Mouse (Mus musculus) thymus, postnatal 36 days (tissue): ENCODE data around the gene Ap5z1.

Experiments
- DNase-seq, 2 experiments: peaks; one replicate each; pipeline ENCODE4 v3.0.0; 2022; ENCODE audit warnings: mixed read lengths in 2 of 2

The Ap5z1 gene

DNA sequence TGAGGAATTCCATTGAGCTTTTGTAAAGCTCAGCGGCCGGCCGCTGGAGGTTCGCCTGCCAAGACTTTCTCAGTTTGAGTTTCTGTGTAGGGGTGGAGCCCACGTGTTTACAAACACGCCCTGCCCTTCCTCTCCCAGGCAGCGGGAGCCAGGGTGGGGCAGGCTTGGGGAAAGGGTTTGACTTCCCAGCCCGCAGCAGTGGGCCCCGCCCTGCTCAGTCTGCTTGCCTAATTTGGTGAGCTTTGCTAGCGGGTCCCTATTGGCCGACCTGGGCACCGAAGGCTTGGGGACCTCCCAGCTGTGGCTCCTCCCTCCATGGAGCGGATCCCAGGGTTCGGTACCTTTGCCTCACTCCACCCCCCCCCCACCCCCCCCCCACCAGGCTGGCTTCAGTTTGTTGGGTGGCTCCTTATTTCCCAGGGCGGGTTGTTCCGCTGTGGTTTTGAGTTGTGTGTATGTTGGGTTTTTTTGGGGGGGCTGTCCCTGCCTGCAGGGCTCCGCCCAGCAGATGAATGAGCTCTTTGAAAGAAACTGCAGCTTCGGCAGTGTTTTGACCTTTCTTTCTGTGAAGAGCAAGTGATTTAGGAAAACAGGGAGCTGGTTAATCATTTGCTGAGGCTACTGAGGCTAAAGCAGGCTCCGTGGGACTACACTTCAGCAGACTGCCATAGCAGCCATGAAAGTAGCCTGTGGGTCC lies 23.1 kb upstream of the Ap5z1 start:
- peak; percentile 86 to 92 for DNase-seq

DNA sequence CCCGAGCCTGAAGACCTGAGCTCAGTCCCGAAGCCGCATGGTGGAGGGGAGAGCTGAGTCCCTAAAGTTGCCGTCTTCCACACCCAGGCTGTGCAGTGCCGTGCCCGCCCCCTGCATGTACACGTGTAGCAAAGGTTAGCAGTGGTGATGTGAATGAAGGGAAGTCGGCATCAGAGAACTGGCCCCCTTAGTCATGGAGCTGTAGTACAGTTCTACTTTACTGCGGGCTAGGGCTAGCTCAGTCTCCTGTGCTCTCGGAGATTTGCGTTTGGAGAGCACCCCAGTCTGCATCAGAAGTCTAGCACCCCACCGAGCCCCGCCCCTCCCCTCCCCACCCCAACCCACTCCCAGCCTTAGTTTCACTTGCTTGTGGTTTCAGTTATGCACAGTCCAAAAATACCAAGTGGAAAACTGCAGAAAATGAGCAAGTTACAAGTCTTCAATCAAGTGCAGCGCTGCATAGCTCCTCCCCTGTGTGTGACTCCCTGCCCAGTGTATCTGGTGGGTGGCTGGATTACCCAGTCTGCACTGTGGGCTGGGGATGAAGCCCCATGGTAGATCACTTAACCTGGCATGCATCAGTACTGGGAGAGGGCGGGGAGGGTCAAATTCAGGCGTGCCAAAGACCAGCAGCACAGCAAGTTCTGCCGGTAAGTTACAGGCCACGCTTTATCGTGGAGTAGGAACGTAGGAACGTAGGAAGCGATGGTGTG lies 22.3 kb upstream of the Ap5z1 start:
- peak; percentile 45 to 59 for DNase-seq

DNA sequence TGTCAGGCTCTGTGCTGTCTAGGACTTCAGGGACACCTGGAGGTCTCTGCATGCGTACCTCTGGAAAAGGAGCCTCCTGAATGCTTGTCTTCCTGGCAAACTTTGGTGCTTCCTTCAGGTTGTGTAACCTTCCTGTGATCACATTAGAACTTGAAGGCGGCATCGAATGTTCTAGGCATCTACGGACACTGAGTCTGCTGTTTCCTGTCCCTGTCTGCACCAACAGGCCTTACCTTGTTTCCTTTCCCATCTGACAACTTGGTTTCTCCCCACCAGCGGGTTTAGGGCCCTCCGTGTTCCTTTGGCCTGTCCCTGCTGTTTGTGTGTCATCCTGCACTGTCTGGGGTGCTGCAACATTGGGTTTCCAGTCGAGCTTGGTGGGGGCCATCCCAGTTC lies 21.7 kb upstream of the Ap5z1 start:
- DNase-seq = no peak

DNA sequence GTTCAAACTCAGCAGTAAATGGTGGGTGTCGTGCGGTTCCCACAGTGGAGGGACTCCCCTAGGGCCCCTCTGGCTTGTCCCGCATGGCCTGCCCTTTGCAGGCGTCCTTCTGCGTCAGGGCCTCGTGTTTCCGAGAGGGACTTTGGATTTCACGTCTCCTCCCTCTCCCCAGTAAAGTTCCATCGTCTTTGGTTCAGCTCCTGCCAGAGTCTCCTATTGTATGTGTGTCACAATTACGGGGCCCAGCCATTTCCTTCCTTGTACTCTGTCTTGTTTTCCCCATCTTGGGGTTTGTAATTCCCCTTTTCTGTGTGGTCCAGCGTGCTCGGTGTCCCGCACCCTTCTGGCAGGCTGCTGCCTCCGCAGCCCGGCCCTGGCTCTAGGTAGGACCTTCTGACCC lies 20.2 kb upstream of the Ap5z1 start:
- DNase-seq = no peak

DNA sequence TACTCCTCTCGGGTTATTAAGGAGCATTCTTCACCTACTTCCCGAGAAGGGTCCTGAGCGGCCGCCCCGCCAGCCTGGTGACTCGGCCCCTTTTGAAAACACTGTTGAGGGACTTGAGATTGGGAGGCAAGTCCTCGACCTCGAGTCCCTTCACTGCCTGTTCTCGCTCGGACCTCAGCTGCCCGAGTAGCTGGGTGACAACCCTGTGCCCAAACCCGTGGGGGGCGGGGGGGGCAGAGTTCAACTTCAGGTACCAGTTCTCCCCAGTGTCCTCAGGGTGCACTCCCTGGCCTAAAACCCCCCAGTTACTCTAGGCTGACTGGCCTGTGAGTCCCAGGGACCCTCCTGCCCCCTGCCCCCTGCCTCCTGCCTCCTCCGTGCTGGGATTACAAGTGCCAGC lies 19.8 kb upstream of the Ap5z1 start:
- no peak for DNase-seq

DNA sequence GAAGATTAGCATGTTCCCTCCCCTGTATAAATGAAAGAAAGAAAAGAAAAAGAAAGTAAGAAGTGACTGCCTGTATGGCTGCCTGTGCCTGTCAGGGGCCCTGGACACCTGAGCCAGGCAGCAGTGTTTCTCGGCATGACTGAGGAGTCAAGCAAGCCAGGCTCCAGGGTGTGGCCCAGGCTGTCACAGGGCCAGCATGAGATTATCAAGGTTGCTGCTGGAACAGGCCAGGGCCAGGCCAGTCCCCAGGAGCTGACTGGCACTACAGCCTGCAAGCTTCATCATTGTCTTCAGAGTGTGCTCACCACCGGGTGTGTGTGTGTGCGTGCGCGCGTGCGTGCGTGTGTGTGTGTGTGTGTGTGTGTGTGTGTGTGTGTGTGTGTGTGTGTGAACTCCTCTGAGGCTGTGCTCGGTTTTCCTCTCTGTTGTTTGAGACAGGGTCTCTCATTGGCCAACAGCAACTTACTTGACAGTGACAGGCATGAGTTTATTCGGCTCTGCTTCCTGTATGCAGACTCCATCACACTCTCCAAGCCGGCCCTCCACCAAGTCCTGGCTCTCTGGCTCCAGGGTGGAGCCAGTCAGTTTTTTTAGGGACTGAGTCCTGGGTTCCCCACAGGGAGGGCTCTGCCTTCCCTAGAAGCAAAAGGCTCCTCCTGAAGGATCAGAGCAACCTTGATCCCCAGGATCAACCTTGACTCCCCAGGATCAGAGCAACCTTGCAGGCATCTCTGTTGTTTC lies 18.8 kb upstream of the Ap5z1 start:
- no peak for DNase-seq

DNA sequence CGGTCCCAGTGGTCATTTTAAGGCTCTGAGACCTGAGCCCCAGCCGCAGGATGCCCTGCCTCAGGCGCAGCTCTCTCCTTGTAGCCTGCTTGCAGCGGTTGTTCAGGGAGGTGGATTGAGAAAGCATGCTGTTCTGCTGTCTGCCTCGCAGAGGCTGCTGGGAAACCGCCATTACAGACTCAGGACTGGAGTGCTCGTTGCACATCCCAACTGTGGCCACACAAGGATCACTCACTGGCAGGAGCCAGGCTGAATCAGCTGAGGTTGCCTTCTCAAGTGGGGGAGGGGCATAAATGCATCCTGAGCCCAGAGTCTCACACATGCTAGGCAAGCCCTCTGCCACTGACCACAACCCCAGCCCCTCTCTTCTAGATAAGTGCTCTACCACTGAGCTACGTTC lies 18.0 kb upstream of the Ap5z1 start:
- no peak for DNase-seq

DNA sequence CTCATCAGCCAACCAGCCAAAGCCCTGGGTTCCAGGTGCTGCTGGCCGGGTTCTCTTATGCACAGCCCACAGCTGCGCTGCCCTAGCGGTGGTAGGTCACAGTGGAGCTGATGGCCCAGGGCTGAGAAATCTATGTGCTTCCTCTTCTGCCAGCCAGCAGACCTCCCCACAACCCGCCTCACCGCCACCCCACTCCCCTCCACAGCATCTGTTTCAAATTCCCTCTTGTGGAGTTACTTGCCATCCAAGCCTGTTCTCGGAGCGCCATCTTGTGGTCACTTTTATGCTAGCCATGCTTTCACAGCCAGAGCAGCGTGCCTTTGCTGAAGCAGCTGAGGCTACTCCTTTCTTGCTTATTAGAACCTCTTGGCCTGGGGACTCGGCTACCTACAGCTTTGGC lies 15.7 kb upstream of the Ap5z1 start:
- DNase-seq = peak; percentile 85 to 88

DNA sequence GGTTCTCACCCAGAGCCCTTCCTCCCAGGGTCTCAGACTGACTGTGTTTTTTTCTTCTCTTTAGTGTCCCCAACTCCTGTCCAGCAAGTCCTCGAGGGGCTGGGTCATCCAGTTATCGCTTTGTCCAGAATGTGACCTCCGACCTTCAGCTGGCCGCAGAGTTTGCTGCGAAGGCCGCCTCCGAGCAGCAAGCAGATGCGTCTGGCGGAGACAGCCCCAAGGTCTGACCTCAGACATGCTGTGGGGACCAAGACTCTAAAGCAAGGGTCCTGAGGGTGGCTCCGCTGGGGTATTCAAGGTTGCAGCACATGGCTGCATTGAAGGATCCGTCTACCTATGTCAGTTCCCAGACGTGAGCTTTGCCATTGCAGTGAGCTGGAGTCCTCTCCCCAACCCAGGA lies 15.1 kb upstream of the Ap5z1 start:
- no peak for DNase-seq

DNA sequence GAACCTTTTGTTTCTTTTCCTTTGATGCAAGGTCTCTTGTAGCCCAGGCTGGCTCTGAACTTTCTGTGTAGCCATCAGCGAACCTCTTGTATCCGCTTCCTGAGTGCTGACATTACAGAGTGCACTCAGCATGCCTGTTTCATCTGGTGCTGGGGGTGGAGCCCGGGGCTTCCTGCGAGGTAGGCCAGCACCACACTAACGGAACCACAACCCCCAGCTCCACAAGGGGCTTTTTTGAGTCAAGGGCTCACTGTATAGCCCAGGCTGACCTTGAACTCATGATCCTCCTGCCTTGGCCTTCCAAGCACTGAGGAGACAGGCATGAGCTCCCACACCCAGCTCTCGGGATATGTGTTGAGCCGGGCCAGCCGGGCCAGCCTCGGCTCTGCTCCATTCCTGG lies 12.9 kb upstream of the Ap5z1 start:
- DNase-seq = no peak

DNA sequence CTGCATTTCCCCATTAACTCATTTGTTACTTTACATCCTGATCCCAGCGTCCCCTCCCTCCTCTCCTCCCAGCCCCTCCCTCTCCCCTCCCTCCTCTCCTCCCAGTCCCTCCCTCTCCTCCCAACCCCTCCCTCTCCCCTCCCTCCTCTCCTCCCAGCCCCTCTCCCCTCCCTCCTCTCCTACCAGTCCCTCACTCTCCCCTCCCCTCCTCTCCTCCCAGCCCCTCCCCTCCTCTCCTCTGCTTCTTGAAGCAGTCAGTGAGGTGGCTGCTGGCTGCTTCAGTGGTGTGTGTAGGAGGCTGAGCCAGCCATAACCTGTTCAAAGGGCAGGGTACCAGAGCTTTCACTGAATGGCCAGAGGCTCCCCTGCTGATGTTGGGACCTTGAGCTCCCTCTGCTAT lies 12.0 kb upstream of the Ap5z1 start:
- no peak for DNase-seq

DNA sequence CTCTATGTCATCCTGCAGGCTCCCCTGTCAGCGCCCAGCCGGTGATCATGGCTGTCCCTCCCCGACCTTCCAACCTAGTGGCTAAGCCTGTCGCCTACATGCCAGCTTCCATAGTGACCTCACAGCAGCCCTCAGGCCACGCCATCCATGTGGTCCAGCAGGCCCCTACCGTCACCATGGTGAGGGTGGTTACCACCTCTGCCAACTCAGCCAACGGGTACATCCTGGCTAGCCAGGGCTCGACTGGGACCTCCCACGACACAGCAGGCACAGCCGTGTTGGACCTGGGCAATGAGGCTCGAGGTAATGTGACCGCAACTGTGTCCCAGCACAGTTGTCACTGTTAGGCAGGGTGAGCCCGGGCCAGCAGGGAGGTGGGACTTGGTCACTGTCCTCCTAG lies 10.0 kb upstream of the Ap5z1 start:
- DNase-seq = no peak

DNA sequence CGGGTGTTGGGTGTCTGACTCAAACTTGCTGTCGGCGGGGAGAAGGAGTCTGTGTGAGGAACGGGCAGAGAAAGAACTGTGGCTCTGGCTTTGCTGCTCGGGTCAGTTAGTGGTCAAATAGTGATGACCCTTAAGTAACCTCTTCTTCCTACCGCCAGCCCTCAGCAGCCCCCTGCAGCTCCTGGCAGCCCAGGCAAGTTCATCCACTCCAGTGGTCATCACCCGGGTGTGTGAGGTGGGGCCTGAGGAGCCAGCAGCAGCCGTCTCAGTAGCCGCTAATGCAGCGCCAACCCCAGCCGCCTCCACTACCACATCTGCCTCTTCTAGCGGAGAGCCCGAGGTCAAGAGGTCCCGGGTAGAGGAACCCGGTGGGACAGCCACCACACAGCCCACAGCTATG lies 7.4 kb upstream of the Ap5z1 start:
- DNase-seq = no peak

DNA sequence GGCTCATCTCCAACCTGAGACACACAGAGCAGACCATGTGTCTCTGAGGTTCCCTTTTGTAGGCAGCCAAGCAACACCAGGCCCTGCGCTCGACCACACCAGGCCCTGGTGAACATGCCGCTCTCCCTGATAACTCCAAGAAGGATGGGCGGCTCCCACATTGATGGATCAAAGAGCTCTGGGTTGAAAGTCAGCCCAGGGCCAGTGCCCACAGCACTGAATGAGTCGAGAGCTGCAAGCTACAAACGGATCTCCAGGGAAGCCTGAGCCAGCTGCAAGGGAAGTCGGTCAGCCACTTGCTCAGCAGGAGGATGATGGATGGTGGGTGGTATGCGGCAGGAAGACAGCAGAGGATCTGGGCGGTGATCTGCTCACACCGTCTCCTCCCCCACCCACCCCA lies 6.4 kb upstream of the Ap5z1 start:
- DNase-seq = no peak

DNA sequence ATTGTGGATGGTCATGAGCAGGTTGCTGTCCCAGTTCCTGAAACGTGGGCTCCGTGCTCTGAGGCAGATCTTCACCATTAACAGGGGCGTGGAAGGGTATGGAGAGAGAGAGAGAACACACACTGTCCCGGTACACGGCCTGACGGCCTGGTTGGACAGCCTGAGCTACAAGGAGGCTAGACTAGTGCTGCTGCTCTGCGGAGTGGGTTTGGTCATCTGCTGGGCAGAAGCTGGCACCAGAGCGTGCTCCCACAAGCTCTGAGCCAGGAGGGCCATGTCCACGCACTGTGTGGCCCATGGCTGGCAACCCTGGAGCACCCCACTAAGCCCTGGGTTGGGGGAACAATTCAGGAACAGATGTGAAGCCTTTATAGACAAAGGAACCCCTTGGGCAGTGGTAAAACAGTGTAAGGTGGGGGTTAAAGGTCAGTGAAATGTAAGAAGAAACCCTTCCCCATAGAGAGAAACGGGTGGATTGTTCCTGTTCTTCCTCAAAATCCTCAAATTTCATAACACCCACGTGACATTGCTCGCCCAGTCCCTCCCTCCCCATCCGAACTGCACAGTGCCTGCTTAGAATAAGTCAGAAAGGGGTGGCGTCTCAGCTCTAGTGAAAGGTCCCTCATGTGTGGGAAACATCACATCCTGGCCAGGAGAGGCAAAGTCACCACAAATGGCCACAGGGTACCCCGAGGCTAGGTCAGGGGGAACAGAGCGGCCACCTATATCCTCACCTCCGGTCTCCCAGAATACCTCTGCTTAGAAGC lies 4.8 kb upstream of the Ap5z1 start:
- DNase-seq = no peak

DNA sequence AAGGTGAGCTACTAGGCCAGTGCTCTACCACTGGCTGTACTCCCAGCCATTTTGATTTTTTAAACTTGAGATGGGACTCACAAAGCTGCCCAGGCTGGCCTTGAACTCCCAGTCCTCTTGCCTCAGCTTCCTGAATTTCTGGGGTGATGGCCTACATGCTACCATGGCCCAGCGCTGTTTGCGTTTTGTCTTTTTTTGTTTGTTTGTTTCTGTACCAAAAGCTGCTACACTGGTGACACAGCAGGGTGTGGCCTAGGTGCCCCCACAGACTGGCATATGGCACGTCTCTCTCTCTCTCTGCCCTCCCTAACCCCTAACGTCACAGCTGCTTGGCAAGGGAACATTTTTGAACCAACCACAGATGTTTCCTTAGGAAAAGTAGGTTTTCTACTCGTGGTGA lies 3.9 kb upstream of the Ap5z1 start:
- no peak for DNase-seq

DNA sequence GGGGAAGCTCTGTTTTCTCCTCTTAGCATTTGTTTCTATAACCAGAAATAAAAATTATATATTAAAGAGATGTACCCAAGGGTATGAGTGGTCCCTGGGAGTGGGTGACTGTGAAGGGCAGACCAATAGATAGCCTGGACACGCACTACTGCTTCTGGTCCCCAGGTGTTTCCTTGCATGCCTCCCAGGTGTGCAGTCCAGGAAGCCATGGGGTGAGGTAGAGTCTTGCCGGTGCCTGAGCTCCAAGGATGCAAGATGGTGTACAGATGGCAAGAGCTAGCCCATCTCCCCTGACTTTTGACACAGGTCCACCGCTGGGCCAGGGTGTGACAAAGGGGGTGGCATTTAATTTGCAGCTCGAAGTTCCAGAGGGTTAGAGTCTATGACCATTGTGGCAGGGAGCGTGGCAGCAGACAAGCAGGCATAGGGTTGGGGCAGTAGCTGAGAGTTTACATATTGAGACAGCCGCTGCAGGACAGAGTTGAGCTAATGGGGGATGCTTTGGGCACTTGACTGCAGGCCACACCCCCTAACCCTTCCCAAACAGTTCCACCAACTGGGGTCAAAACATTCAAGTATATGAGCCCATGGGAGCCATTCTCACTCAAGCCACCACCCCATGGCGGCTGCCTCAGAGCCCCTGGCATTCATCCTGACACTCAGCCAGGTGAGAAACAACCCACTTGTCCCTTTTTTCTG lies 1.7 kb upstream of the Ap5z1 start:
- DNase-seq = no peak

DNA sequence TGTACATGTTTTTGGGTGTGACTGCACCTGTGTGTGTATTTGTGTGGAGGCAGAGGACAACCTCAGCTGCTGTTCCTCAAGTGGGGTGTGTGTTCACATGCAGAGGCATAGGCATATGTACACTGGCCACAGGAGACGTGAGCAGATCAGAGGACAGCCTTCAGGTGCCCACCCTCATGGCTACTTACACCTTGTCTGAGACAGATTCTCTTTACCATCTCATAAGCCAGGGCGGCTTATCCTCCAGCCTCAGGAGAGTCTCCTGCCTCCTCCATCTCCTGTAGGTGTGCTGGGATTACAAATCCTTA lies 1.1 kb upstream of the Ap5z1 start:
- DNase-seq = no peak

DNA sequence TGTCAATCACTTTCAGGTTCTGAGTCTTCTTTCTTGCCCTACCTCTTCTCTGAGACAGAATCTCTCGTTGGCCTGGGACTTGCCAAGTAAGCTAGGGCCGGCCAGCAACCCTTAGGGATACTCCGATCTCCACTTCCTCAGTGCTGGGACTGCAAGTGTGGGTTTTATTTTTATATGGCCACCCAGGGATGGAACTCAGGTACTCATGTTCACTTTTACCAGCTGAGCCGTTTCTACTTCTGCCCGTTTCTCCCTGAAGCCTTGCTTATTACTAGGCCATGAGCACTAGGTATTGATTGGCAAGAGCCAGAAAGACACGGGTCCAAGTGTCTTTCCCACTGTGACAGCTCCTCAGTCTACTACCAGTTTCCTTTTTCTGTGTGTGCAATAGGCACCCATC lies 733 bp upstream of the Ap5z1 start:
- no peak for DNase-seq

DNA sequence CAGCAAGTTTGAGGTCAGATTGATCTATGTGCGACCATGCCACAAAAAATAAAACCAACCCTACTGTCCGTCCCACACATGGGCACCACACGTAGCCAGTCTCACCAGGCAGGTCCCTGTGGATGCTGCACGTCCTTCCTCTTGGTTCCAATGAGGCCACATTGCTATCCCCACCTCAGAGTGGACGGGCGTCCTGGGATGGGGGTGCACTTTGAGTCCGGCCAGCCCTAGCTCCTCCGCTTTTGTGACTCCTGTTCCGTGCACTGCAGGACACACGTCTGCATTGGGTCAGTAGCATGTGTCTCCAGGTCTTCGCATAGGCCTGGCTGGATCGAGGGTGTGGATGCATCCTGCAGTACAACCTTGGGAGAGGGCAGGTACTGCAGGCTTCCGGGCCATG lies 4.6 kb downstream of the Ap5z1 start:
- no peak for DNase-seq

DNA sequence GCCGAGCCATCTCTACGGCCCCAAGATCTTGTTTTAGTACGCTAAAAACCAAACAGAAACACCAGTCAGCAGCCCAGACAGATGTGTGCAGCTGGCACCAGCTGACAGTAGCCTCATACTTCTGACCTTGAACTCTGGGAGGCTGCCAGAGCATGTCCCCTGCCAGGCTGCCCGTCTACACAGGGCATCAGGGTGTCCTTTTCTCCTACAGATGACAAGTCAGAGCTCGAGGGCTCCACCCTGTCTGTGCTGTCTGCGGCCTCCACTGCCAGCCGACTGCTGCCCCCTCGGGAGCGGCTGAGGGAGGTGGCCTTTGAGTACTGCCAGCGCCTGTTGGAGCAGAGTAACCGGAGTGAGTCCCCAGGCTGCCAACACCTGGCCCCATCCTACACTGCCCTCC lies 6.1 kb downstream of the Ap5z1 start:
- no peak for DNase-seq

DNA sequence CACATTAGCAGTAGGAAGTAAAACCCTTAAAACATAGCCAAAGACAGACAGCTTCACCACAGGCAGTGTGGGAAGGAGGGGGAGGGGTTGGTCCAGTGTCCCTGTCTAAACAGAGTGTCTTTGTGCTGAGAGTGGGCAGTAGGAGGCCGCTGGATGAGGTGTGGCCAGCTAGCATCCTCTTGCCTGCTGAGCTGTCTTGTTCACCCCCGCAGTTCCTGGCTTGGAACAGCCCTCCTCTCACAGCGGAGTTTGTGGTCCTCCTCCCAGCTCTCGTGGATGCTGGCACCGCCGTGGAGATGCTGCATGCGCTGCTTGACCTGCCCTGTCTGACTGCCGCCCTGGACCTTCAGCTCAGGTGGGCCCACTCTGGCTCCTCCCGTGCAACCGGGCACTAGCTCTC lies 10.0 kb downstream of the Ap5z1 start:
- DNase-seq = no peak

DNA sequence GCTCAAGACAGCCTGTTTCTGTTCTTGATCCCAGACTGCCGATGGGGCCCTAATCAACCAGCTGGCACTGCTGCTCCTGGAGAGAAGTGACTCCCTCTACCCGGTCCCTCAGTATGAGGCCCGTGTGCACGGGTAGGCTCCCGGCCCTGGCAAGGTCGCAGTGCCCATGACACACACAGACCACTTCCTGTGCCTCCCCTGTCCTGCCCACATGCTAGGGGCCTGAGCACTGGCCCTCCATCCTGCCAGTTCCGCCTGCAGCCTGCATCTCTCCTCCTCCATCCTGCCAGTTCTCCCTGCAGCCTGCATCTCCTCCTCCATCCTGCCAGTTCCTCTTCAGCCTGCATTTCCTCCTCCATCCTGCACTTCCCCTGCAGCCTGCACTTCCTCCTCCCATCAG lies 11.9 kb downstream of the Ap5z1 start:
- no peak for DNase-seq
